Mouse (Mus musculus): Measurements from ENCODE around the gene Stoml2. TPM values are rescaled to one million over a fixed set of nuclear protein-coding genes. Genes with fewer than 3 reads are reported as not detected.

The Stoml2 gene
- polyA plus RNA-seq, 1 experiment from 2014 or later = 496 TPM

- H3K27me3 ChIP-seq (ENCODE audit: poor library complexity, severe bottlenecking) = no peaks in the 10 kb centered on the region
- WGBS = 89% methylated on average over 14 of the region's 14 CpGs
- no peak overlapping the region for H3K4me3 ChIP-seq
- H3K4me1 ChIP-seq = peaks cover 43% of the 10 kb centered on the region
- peaks cover 64% of the 10 kb centered on the region for H3K36me3 ChIP-seq (replicated peaks)
- no peak overlapping the region for H3K27ac ChIP-seq
- no peak for DNase-seq (ENCODE audit: extremely low spot score, low spot score)
- no peaks in the 10 kb centered on the region for H3K9me3 ChIP-seq
Measured at GRCm38 (mm10) chr4:43033481-43033880, 2.0 kb upstream of the Stoml2 start.

DNA sequence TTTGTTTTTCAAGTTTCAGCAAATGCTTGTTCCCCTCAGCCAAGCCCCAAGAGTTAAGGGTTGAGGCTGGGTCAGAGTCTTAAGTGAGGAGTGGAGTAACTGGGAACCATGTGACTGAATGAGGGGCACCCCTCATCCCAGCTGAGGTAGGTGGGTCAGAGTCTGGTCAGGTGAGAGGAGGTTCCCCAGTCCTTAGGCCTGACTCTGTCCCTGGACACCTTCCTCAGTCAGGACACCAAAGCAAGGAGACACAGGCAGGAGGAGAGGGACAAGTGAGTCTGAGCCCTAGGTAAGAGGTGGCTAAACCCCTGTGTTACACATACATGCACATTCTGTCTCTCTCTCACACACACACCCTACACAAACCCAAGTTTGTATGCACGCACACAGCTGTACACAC lies 991 bp upstream of the Stoml2 start:
- peak overlapping the region; percentile 96 for H3K27ac ChIP-seq
- no peaks in the 10 kb centered on the region for H3K9me3 ChIP-seq
- no peak overlapping the region for H3K4me3 ChIP-seq
- H3K4me1 ChIP-seq = peaks cover 35% of the 10 kb centered on the region
- H3K27me3 ChIP-seq (ENCODE audit: poor library complexity, severe bottlenecking) = no peaks in the 10 kb centered on the region
- WGBS = 89% methylated on average over 1 of the region's 1 CpGs
- no peak for DNase-seq (ENCODE audit: extremely low spot score, low spot score)
- H3K36me3 ChIP-seq (replicated peaks) = peaks cover 74% of the 10 kb centered on the region

DNA sequence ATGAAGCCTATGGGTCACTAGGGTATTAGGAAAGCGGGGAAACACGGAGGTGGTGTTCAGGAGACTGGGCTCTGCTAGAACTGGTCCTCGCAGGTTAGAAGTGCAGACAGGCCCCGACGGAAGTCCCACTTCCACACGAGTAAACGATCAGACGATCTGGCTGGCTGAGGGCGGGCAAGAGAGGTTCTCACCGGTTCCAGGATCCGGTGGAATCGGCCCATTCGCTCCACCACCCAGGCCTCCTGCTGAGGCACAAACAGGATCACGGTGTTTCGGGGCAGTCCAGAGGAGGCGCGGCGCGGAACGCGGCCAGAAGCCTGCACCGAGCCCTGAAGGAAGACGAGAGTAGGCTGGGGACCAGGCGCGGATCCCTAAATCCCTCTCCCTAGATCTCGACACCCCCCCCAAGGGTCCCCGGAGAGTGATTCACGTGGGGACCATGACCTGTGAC lies 705 bp downstream of the Stoml2 start:
- H3K27me3 ChIP-seq (ENCODE audit: poor library complexity, severe bottlenecking) = no peaks in the 10 kb centered on the region
- WGBS = 1% methylated on average over 28 of the region's 28 CpGs
- no peak for DNase-seq (ENCODE audit: extremely low spot score, low spot score)

DNA sequence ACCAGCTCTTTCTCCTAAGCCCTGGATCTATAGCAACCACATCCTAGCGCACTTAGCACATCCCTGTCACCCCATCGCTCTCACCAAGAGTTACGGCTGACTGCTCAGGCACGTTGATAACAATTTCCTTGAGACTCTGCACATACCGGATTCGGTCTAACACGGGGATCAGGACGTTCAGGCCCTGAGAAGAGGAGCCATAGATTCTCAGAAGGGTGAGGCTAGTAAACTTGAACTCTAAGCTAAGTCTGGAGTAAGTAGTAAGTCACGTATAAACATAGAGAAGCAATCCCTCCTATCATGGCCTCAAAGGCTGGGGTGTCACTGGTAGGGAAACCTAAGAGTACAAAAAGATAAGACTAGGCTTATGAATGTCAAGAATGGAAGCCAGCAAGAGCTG lies 1.2 kb downstream of the Stoml2 start:
- DNase-seq (ENCODE audit: extremely low spot score, low spot score) = no peak
- H3K27ac ChIP-seq = peak overlapping the region; percentile 96
- WGBS = 86% methylated on average over 9 of the region's 9 CpGs
- peak overlapping the region; percentile 87 for H3K4me3 ChIP-seq
- peaks cover 33% of the 10 kb centered on the region for H3K4me1 ChIP-seq
- H3K27me3 ChIP-seq (ENCODE audit: poor library complexity, severe bottlenecking) = no peaks in the 10 kb centered on the region
- no peaks in the 10 kb centered on the region for H3K9me3 ChIP-seq
- H3K36me3 ChIP-seq (replicated peaks) = peaks cover 67% of the 10 kb centered on the region

More for the DNA sequence above, 705 bp downstream of the Stoml2 start:
- H3K4me1 ChIP-seq = peaks cover 33% of the 10 kb centered on the region
- peak overlapping the region; percentile 96 for H3K27ac ChIP-seq
- peaks cover 72% of the 10 kb centered on the region for H3K36me3 ChIP-seq (replicated peaks)
- peak overlapping the region; percentile 87 for H3K4me3 ChIP-seq
- H3K9me3 ChIP-seq = no peaks in the 10 kb centered on the region

GRCm38 (mm10) chr4:43029749-43030148 lies 1.8 kb downstream of the Stoml2 start:
- Histone ChIP-seq H3K9me3 (no peaks in the 10 kb centered on the region), H3K27ac (no peak overlapping the region), H3K36me3 (replicated peaks) (peaks cover 61% of the 10 kb centered on the region), H3K4me3 (peak overlapping the region; percentile 87), H3K27me3 (ENCODE audit: poor library complexity, severe bottlenecking) (no peaks in the 10 kb centered on the region), H3K4me1 (peaks cover 38% of the 10 kb centered on the region)
- WGBS = 96% methylated on average over 9 of the region's 9 CpGs
- no peak for DNase-seq (ENCODE audit: extremely low spot score, low spot score)

GRCm38 (mm10) chr4:43029121-43029520 lies 2.4 kb downstream of the Stoml2 start:
- no peak overlapping the region for H3K27ac ChIP-seq
- DNase-seq (ENCODE audit: extremely low spot score, low spot score) = no peak
- H3K9me3 ChIP-seq = no peaks in the 10 kb centered on the region
- H3K4me1 ChIP-seq = peaks cover 43% of the 10 kb centered on the region
- WGBS = 90% methylated on average over 7 of the region's 7 CpGs
- H3K36me3 ChIP-seq (replicated peaks) = peaks cover 57% of the 10 kb centered on the region
- no peaks in the 10 kb centered on the region for H3K27me3 ChIP-seq (ENCODE audit: poor library complexity, severe bottlenecking)
- no peak overlapping the region; the same call in 1 of the 2 replicates for H3K4me3 ChIP-seq

DNA sequence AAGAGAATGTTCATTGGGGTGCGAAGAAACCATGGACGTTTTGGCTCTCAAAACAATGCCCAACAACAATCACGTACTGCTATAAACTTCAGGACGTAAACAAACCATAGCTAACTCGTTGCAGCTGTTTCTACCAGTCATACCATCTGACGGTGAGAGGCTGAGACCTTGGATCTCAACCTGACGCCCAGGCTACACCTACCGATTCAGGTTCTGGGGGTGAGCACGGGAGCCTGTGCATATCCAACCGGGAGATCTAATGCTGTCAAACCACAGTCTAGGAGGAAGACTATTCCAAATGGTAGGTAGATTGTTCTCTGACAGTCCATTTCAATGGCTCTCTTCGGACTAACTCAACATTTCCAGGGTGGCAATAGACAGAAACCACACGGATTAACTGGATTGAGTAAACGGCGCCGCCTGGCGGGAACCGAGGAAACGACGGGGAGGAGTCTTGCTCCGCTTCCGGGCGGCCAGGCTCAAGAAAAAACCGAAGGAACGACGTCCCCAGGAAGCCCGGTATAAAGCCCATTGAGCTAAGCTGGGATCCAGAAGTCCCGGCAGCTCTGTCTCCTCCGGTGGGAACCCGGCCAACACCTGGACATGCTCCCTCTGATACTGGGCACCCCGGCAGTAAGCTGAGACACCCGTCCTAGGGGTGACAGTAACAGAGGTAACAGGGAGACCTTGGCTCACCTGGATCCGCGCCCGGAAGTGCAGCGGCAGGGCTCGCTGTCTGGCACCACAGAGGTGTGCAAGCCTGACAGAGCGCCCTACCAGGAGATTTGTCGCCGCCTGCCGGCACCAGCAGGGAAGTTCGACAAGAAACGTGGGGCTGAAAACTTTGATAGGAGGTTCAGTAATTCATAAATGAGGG lies 6.2 kb downstream of the Stoml2 start, which contains the start of gene Pigo:
Pigo (minus strand) TSS at position 736 of the 877 bp plus-strand sequence.
- DNase-seq (ENCODE audit: extremely low spot score, low spot score) = peak; percentile 89
- peak within 1 kb of the TSS; percentile 65 for H3K4me3 ChIP-seq
- H3K36me3 ChIP-seq (replicated peaks) = peaks cover 77% of the 10 kb centered on the region
- no peaks in the 10 kb centered on the region for H3K9me3 ChIP-seq
- peak within 1 kb of the TSS; percentile 87 for H3K27ac ChIP-seq
- H3K27me3 ChIP-seq (ENCODE audit: poor library complexity, severe bottlenecking) = no peaks in the 10 kb centered on the region
- peaks cover 21% of the 10 kb centered on the region for H3K4me1 ChIP-seq
- WGBS = 10% methylated on average over 42 of the region's 42 CpGs

DNA sequence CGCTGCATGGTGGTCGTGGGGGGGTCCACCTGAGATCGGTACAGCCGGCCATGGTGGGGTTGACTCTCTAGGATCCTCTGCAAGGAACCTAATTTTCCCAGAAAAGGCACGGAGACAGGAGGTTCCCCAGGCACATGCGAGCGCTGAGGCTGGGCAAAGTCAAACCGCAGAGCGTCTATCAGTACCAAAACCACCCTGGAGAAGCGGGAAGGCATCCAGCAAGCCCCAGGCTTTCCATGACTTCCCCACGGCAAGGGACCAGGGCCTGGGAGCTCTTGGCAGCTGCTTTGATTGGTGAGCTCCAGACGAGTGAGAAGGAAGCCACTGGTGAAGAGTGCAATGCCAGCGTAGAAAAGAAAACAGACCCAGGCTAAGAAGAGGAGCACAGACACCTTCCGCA lies 6.8 kb downstream of the Stoml2 start:
- Histone ChIP-seq H3K36me3 (replicated peaks) (peaks cover 79% of the 10 kb centered on the region), H3K4me1 (peaks cover 15% of the 10 kb centered on the region), H3K27me3 (ENCODE audit: poor library complexity, severe bottlenecking) (no peaks in the 10 kb centered on the region), H3K4me3 (peak overlapping the region; percentile 65), H3K27ac (peak overlapping the region; percentile 87), H3K9me3 (no peaks in the 10 kb centered on the region)
- WGBS = 85% methylated on average over 14 of the region's 14 CpGs
- no peak for DNase-seq (ENCODE audit: extremely low spot score, low spot score)

- Histone ChIP-seq H3K4me3 (no peak overlapping the region), H3K27me3 (ENCODE audit: poor library complexity, severe bottlenecking) (no peaks in the 10 kb centered on the region), H3K36me3 (replicated peaks) (peaks cover 78% of the 10 kb centered on the region), H3K9me3 (no peaks in the 10 kb centered on the region), H3K27ac (no peak overlapping the region), H3K4me1 (peaks cover 11% of the 10 kb centered on the region)
- no peak for DNase-seq (ENCODE audit: extremely low spot score, low spot score)
- 70% methylated on average over 17 of the region's 17 CpGs for whole genome bisulfite sequencing
Measured at GRCm38 (mm10) chr4:43021341-43021740, 10.2 kb downstream of the Stoml2 start.

GRCm38 (mm10) chr4:43020876-43021275 lies 10.6 kb downstream of the Stoml2 start:
- 86% methylated on average over 16 of the region's 16 CpGs for WGBS
- H3K9me3 ChIP-seq = no peaks in the 10 kb centered on the region
- H3K27ac ChIP-seq = no peak overlapping the region
- H3K36me3 ChIP-seq (replicated peaks) = peaks cover 78% of the 10 kb centered on the region
- peaks cover 11% of the 10 kb centered on the region for H3K4me1 ChIP-seq
- H3K4me3 ChIP-seq = no peak overlapping the region
- no peak for DNase-seq (ENCODE audit: extremely low spot score, low spot score)
- no peaks in the 10 kb centered on the region for H3K27me3 ChIP-seq (ENCODE audit: poor library complexity, severe bottlenecking)

DNA sequence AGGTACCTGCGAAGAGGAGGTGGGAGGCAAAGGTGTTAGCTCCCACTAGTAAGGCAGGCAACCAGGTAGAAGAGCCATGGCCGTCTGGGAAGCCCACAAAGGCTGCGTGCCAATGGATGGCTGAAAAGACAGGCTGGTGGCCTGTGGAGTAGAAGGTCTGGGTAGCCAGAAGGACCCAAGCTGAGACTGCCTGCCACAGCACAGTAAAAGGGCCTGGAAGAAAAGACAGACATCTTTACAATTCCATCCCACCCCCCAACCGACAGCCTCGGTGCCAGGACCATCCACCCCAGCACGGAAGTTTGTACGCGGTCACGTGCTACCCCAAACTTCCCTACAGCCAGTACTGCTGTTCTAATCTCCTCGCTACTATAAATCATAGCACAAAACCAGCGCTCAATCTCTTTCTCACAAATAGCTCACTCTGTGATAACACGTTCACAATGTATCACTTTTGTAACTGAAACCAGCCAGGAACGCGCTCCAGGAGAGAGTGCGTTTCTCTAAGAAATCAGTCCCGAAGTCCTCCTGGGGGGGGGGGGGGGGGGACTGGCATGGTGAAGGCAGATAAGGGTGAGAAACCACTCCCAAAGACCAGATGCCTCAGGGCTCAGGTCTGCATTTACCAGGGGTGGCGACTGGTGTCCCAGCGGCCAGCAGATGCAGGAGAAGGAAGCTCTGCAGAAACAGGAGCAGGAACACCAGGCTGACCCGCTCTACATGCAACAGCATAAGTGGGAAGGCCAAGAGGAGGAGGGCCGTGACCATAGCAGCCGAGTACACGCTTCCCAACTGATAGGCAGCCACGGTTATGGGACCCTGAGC lies 11.7 kb downstream of the Stoml2 start:
- H3K36me3 ChIP-seq (replicated peaks) = peaks cover 78% of the 10 kb centered on the region
- 95% methylated on average over 23 of the region's 23 CpGs for WGBS
- H3K27me3 ChIP-seq (ENCODE audit: poor library complexity, severe bottlenecking) = no peaks in the 10 kb centered on the region
- H3K9me3 ChIP-seq = no peaks in the 10 kb centered on the region
- no peak overlapping the region for H3K4me3 ChIP-seq
- H3K4me1 ChIP-seq = peaks cover 6% of the 10 kb centered on the region
- no peak overlapping the region for H3K27ac ChIP-seq
- DNase-seq (ENCODE audit: extremely low spot score, low spot score) = no peak

DNA sequence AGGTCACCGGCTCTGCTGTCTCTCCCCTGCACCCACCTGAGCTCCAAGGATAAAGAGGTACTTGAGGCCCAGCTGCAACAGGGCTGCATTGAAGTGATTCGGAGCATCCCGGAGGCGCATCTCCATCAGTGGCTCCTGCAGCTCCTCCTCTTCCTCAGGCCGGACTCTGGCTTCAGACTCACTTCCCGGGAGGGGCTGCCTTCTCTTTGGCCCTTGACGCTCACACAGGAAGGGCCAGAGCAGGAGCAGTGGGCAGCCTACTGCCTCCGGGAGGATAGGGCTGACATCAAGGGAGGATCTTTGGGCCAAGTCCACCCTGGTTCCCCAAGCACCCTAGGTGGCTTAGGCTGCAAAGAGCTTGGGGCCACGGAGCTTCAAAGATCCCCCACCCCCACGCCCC lies 12.3 kb downstream of the Stoml2 start:
- no peak overlapping the region for H3K27ac ChIP-seq
- no peak for DNase-seq (ENCODE audit: extremely low spot score, low spot score)
- peaks cover 77% of the 10 kb centered on the region for H3K36me3 ChIP-seq (replicated peaks)
- WGBS = 94% methylated on average over 10 of the region's 10 CpGs
- H3K4me1 ChIP-seq = no peaks in the 10 kb centered on the region; the same call in 1 of the 2 replicates
- H3K27me3 ChIP-seq (ENCODE audit: poor library complexity, severe bottlenecking) = no peaks in the 10 kb centered on the region
- no peaks in the 10 kb centered on the region for H3K9me3 ChIP-seq
- H3K4me3 ChIP-seq = no peak overlapping the region

Data from forebrain, embryonic 10.5 days (tissue).